ENCODE assay signal across 18 mouse cellular contexts in genomic region chr14:77136936-77137335, GRCm38 (mm10). TPM values are rescaled to one million over a fixed set of nuclear protein-coding genes. Genes with fewer than 3 reads are reported as not detected.
"Had no signal": no experiment of that assay in that cellular context is flagged by ENCODE, and none has a peak within 500 bp of the region (broad histone marks: within the 10 kb centered on the region; RNA-seq: fewer than 3 reads in every experiment).

No protein-coding gene starts in this region.

- H3K9me3 ChIP-seq: liver, embryonic 13.5 days; liver, embryonic 15.5 days; lung, embryonic 15.5 days; megakaryocyte, embryonic 14.5 days; midbrain, embryonic 13.5 days; neural tube, embryonic 12.5 days; stomach, embryonic 15.5 days had no signal

- H3K4me3 ChIP-seq: liver, embryonic 13.5 days; liver, embryonic 15.5 days; lung, embryonic 15.5 days; megakaryocyte, embryonic 14.5 days; midbrain, embryonic 13.5 days; neural tube, embryonic 12.5 days; stomach, embryonic 15.5 days had no signal

- H3K27me3 ChIP-seq: liver, embryonic 13.5 days; liver, embryonic 15.5 days; lung, embryonic 15.5 days; neural tube, embryonic 12.5 days; stomach, embryonic 15.5 days had no signal

- H3K36me3 ChIP-seq: liver, embryonic 13.5 days; liver, embryonic 15.5 days; lung, embryonic 15.5 days; midbrain, embryonic 13.5 days; neural tube, embryonic 12.5 days; stomach, embryonic 15.5 days had no signal

- H3K4me1 ChIP-seq: liver, embryonic 13.5 days; liver, embryonic 15.5 days; lung, embryonic 15.5 days; stomach, embryonic 15.5 days had no signal

- H3K27ac ChIP-seq: liver, embryonic 13.5 days; liver, embryonic 15.5 days; lung, embryonic 15.5 days; macrophage; midbrain, embryonic 13.5 days; neural tube, embryonic 12.5 days; stomach, embryonic 15.5 days; stomach, postnatal 0 days had no signal

- ATAC-seq: liver, postnatal 0 days; lung, postnatal 0 days; midbrain, embryonic 13.5 days had no signal

- H3K4me2 ChIP-seq: liver, embryonic 13.5 days; liver, embryonic 15.5 days; lung, embryonic 15.5 days; midbrain, embryonic 13.5 days; neural tube, embryonic 12.5 days; stomach, embryonic 15.5 days had no signal

- H3K9ac ChIP-seq: liver, embryonic 13.5 days; liver, embryonic 15.5 days; liver, postnatal 0 days; lung, embryonic 15.5 days; midbrain, embryonic 13.5 days; neural tube, embryonic 12.5 days; stomach, embryonic 15.5 days had no signal

- DNase-seq: liver, embryonic 13.5 days; liver, postnatal 0 days; lung, adult 2 months; lung, postnatal 14 days; lung, postnatal 36 days; right cerebral cortex, postnatal 14 days; thymus, adult 2 months; thymus, postnatal 14 days; thymus, postnatal 36 days had no signal

RNA-seq across cellular contexts. Expression of gene Enox1, which starts 19.6 kb away (rescaled TPM):
- polyA plus RNA-seq: macrophage had no signal
